Mouse (Mus musculus) G1E (cell line): ENCODE results near the gene Psmb9. TPM values are rescaled to one million over a fixed set of nuclear protein-coding genes. Genes with fewer than 3 reads are reported as not detected.
"Not testable (repeated sequence)": the region's sequence is repeated elsewhere in the genome, so short reads cannot be mapped to it uniquely, and the experiment has no call there.

ENCODE experiments used
- ATAC-seq: 2 replicates; pipeline ENCODE4 v1.8.0; 2016; ENCODE audit warnings: mild to moderate bottlenecking; ENCODE audit not compliant: insufficient number of reproducible peaks, poor library complexity, low FRiP score, severe bottlenecking; ENCODE audit errors: extremely low read depth
- DNase-seq: peaks from one replicate; pipeline ENCODE4 v3.0.0; 2012; ENCODE audit warnings: low spot score
- H3K27me3 ChIP-seq: 2 replicates; pipeline ENCODE4 v1.6.1; 2012; ENCODE audit warnings: mild to moderate bottlenecking, low read length, inconsistent platforms; ENCODE audit not compliant: insufficient read depth
- H3K36me3 ChIP-seq: replicated peaks from 2 replicates; pipeline ENCODE3; 2012; ENCODE audit warnings: mild to moderate bottlenecking, inconsistent platforms
- H3K4me1 ChIP-seq: 2 replicates; pipeline ENCODE4 v1.6.1; 2012; ENCODE audit warnings: low read depth, low read length, inconsistent platforms, mixed read lengths; ENCODE audit not compliant: insufficient read depth
- H3K4me3 ChIP-seq: 2 replicates; pipeline ENCODE4 v1.5.1; 2012; ENCODE audit warnings: low read depth, mild to moderate bottlenecking, inconsistent platforms, low read length, moderate library complexity, mixed read lengths
- H3K9me3 ChIP-seq: replicated peaks from 2 replicates; pipeline ENCODE4 v1.6.1; 2012; ENCODE audit warnings: inconsistent platforms
- CTCF ChIP-seq: IDR thresholded peaks from 2 replicates; pipeline ENCODE4 v1.5.1; 2012; ENCODE audit warnings: low read depth, low read length, inconsistent platforms, mixed read lengths
- GATA1 ChIP-seq: IDR thresholded peaks from 2 replicates; pipeline ENCODE4 v1.6.1; 2012; ENCODE audit warnings: borderline replicate concordance, low read length, inconsistent platforms, mixed read lengths
- GATA2 ChIP-seq: IDR thresholded peaks from 2 replicates; pipeline ENCODE4 v1.6.1; 2012; ENCODE audit warnings: low read depth, low read length, inconsistent platforms, borderline replicate concordance
- POLR2AphosphoS5 ChIP-seq: IDR thresholded peaks from 2 replicates; pipeline ENCODE4 v1.6.1; 2012; ENCODE audit warnings: low read depth, low read length, inconsistent platforms; ENCODE audit not compliant: insufficient replicate concordance
- TAL1 ChIP-seq: conservative IDR thresholded peaks from 2 replicates; pipeline ENCODE4 v1.6.1; 2012; ENCODE audit warnings: low read depth, low read length, inconsistent platforms, mixed read lengths
- polyA plus RNA-seq: library from polyadenylated mRNA; stranded (reverse); fragments of >175 nt; gene quantifications from 2 replicates; pipeline ENCODE4 v1.2.3, GENCODE M21; 2012
- total RNA-seq, 2 experiments: library from RNA; stranded (forward) in 1 of 2; stranded (reverse) in 1 of 2; fragments of 200-1000 nt in 1 of 2; fragments of >200 nt in 1 of 2; fragmentation: Nextera tagmentation in 1 of 2; gene quantifications; 2 replicates each; pipeline ENCODE4 v1.2.3; 2014 to 2017

The Psmb9 gene
- total and polyA plus RNA-seq, 3 experiments, result 1.9 to 3.7 TPM; not detected in 1

DNA sequence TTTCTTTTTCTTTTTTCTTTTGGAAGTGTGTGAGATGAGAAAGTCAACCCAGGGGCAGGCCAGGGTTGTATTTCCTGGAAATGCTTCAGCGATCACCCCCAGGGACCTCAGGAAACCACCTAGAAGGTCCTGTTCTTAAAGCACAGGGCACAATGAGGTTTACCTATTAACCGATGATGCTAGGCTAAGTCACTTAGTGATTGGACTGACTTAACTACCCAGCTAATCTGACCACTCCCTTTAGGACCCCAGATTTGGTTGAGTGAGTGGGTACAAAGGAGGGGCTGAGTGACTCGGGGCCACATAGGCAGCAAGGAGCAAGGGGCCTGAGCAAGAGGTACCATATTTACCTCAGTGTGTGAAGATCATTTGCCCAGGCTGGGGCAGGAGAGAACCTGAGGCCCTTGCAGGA lies 42.6 kb downstream of the Psmb9 start:
- Histone ChIP-seq H3K4me1 (peaks cover 6% of the 10 kb centered on the region), H3K36me3 (no peaks in the 10 kb centered on the region), H3K9me3 (no peaks in the 10 kb centered on the region), H3K4me3 (no peak overlapping the region), H3K27me3 (peaks cover 38% of the 10 kb centered on the region)
- ATAC-seq (no peak), DNase-seq (no peak)
- TF ChIP-seq GATA1 (no peak), POLR2AphosphoS5 (no peak), CTCF (no peak), GATA2 (no peak), TAL1 (no peak)

DNA sequence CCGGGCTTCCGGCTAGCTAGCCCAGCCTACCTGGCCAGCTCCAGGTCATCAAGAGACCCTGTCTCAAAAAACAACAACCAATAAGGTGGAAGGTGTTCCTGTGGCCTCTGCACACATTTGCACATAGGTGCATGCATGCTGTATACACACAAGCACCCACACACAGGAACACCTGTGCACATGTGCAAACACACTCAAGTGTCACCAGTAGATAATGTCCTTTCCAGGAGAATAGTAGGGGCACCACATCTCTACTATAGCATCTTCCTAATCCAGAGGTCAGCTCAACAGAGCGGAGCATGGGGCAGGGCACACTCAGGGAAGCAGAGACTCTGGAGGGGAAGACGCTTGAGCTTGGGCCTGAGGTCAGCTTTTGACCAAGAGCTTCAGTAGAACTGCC lies 43.3 kb downstream of the Psmb9 start:
- DNase-seq, H3K9me3 ChIP-seq, H3K36me3 ChIP-seq, H3K4me3 ChIP-seq, H3K4me1 ChIP-seq, ATAC-seq: not testable (repeated sequence)
- H3K27me3 ChIP-seq, result peaks cover 45% of the 10 kb centered on the region

DNA sequence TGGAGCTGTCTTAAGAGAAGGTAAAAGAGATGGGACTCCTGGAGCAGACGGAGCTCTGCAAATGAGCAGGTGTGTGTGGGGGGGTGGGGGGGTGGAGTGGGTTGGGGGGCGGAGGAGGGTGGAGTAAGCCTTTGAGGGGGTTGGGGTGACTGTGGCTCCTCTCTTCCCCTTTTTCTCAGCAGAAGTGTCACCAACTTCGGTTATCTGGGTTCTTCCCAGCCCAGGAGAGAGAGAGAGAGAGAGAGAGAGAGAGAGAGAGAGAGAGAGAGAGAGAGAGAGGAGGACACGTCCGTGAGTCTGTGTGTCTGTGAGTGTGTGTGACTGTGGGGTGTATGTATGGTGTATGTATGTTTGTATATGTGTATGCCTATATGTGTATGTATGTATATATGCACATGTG lies 44.1 kb downstream of the Psmb9 start:
- no peak for DNase-seq
- peaks cover 49% of the 10 kb centered on the region for H3K27me3 ChIP-seq
- no peak overlapping the region for H3K4me3 ChIP-seq
- H3K36me3 ChIP-seq, result no peaks in the 10 kb centered on the region
- peaks cover 6% of the 10 kb centered on the region for H3K4me1 ChIP-seq
- ATAC-seq, result no peak
- H3K9me3 ChIP-seq, result no peaks in the 10 kb centered on the region
- TF ChIP-seq GATA1, result no peak
- TF ChIP-seq POLR2AphosphoS5, result no peak
- TF ChIP-seq GATA2, result no peak
- TF ChIP-seq CTCF, result no peak
- TF ChIP-seq TAL1, result no peak

GRCm38 (mm10) chr17:34143033-34143432 lies 44.5 kb downstream of the Psmb9 start, which contains the start of gene H2-DMb2:
TSS of gene H2-DMb2 (plus strand) at chr17:34143307.
- H3K9me3 ChIP-seq, result no peaks in the 10 kb centered on the region
- DNase-seq (no peak), ATAC-seq (no peak)
- peaks cover 6% of the 10 kb centered on the region for H3K4me1 ChIP-seq
- H3K27me3 ChIP-seq, result peaks cover 54% of the 10 kb centered on the region
- no peak for TF ChIP-seq GATA1
- no peak for TF ChIP-seq GATA2
- TF ChIP-seq POLR2AphosphoS5, result no peak
- no peak for TF ChIP-seq CTCF
- TF ChIP-seq TAL1, result no peak
- no peak within 1 kb of the TSS for H3K4me3 ChIP-seq
- no peaks in the 10 kb centered on the region for H3K36me3 ChIP-seq

- no peak for TF ChIP-seq GATA2
- TF ChIP-seq POLR2AphosphoS5, result no peak
- no peak for TF ChIP-seq CTCF
- H3K36me3 ChIP-seq, result no peaks in the 10 kb centered on the region
- no peaks in the 10 kb centered on the region for H3K9me3 ChIP-seq
- H3K4me3 ChIP-seq, result no peak overlapping the region
- DNase-seq (no peak), ATAC-seq (no peak)
- peaks cover 6% of the 10 kb centered on the region for H3K4me1 ChIP-seq
- peaks cover 56% of the 10 kb centered on the region for H3K27me3 ChIP-seq
Observed at GRCm38 (mm10) chr17:34142456-34143010, 45.0 kb downstream of the Psmb9 start.

DNA sequence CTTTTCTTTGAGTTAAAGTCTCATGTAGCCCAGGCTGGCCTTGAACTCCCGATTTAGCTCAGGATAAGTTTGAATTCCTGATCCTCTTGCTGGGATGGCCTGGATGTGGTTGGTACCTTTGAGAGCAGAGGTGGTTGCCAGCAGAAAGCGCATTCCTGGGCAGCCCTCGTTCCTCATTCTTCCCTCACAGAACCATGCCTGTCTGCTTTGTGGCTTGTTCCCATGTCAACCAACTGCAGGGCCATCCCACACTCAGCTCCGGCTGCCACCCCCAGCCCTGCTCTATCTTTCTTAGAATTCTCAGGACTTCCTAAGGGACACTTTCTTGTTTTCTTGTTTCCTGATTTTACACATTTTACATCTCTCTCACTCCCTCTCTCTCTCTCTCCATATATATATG lies 46.1 kb downstream of the Psmb9 start:
- DNase-seq, result no peak
- Histone ChIP-seq H3K4me1 (peaks cover 6% of the 10 kb centered on the region), H3K9me3 (no peaks in the 10 kb centered on the region), H3K27me3 (peaks cover 66% of the 10 kb centered on the region), H3K4me3 (no peak overlapping the region), H3K36me3 (no peaks in the 10 kb centered on the region)
- TF ChIP-seq CTCF (no peak), GATA1 (no peak), POLR2AphosphoS5 (no peak), TAL1 (no peak), GATA2 (no peak)
- no peak for ATAC-seq

DNA sequence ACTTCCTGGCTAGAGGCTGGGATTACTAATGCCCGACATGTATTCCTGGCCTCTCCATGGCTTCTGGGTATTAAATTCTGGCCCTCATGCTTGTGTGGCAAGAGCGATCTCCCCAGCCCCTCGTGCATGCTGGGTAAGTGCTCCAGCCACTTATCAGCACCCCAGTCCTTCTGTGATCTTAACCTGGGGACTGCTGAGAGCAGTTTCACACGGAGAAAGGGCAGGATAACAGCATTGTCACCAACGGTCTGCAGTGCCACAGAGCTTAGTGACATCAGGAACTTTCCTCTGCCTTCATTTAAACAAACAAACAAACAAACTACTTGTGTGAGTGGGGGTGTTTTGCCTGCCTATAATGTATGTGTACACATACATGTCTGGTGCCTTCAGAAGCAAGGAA lies 47.3 kb downstream of the Psmb9 start:
- TF ChIP-seq POLR2AphosphoS5 (no peak), CTCF (no peak), GATA1 (no peak), GATA2 (no peak), TAL1 (no peak)
- ATAC-seq (no peak), DNase-seq (no peak)
- no peaks in the 10 kb centered on the region for H3K36me3 ChIP-seq
- peaks cover 13% of the 10 kb centered on the region for H3K4me1 ChIP-seq
- H3K4me3 ChIP-seq, result no peak overlapping the region
- peaks cover 69% of the 10 kb centered on the region for H3K27me3 ChIP-seq
- no peaks in the 10 kb centered on the region for H3K9me3 ChIP-seq
